Mouse (Mus musculus): ENCODE measurements around the gene Fancd2. TPM values are rescaled to one million over a fixed set of nuclear protein-coding genes. Genes with fewer than 3 reads are reported as not detected.

The Fancd2 gene
- polyA plus RNA-seq, 1 experiment from 2014 or later, result 1.2 TPM

GRCm38 (mm10) chr6:113638302-113639040 is 107.0 kb downstream of the Fancd2 start, which contains the start of gene Irak2:
Gene Irak2 (plus strand): TSS chr6:113638467.
- peak within 1 kb of the TSS; percentile 53 for H3K4me2 ChIP-seq (ENCODE audit: low read depth, low read length)
- no peaks in the 10 kb centered on the region; the same call in 1 of the 2 replicates for H3K4me1 ChIP-seq (ENCODE audit: control insufficient read depth, insufficient read depth, low read length)
- peak within 1 kb of the TSS; percentile 42; the same call in 1 of the 2 replicates for H3K9ac ChIP-seq (replicated peaks; ENCODE audit: low read depth, low read length)
- peak within 1 kb of the TSS; percentile 40 for H3K4me3 ChIP-seq (ENCODE audit: low read depth, low read length)
- H3K9me3 ChIP-seq (ENCODE audit: control insufficient read depth, low read length), result no peaks in the 10 kb centered on the region
- no peaks in the 10 kb centered on the region for H3K27me3 ChIP-seq (ENCODE audit: control insufficient read depth, insufficient read depth, low read length)
- no peaks in the 10 kb centered on the region for H3K36me3 ChIP-seq (ENCODE audit: control insufficient read depth, insufficient read depth, low read length)
- ATAC-seq (ENCODE audit: low read depth), result peak; percentile 95
- no peak within 1 kb of the TSS for H3K27ac ChIP-seq (ENCODE audit: low read depth, low read length)
- WGBS, result 8% methylated on average over 37 of the region's 37 CpGs

GRCm38 (mm10) chr6:113639201-113639600 is 107.7 kb downstream of the Fancd2 start:
- H3K4me3 ChIP-seq (ENCODE audit: low read depth, low read length), result no peak overlapping the region
- H3K4me1 ChIP-seq (ENCODE audit: control insufficient read depth, insufficient read depth, low read length), result no peaks in the 10 kb centered on the region; the same call in 1 of the 2 replicates
- no peak for ATAC-seq (ENCODE audit: low read depth)
- no peak overlapping the region for H3K9ac ChIP-seq (replicated peaks; ENCODE audit: low read depth, low read length)
- no peak overlapping the region for H3K4me2 ChIP-seq (ENCODE audit: low read depth, low read length)
- no peaks in the 10 kb centered on the region for H3K36me3 ChIP-seq (ENCODE audit: control insufficient read depth, insufficient read depth, low read length)
- no peak overlapping the region for H3K27ac ChIP-seq (ENCODE audit: low read depth, low read length)
- 87% methylated on average over 4 of the region's 4 CpGs for WGBS
- no peaks in the 10 kb centered on the region for H3K27me3 ChIP-seq (ENCODE audit: control insufficient read depth, insufficient read depth, low read length)
- no peaks in the 10 kb centered on the region for H3K9me3 ChIP-seq (ENCODE audit: control insufficient read depth, low read length)

GRCm38 (mm10) chr6:113642605-113643004 is 111.1 kb downstream of the Fancd2 start:
- ATAC-seq (ENCODE audit: low read depth), result no peak
- WGBS, result 90% methylated on average over 8 of the region's 8 CpGs

GRCm38 (mm10) chr6:113643021-113643420 is 111.5 kb downstream of the Fancd2 start:
- H3K4me2 ChIP-seq (ENCODE audit: low read depth, low read length), result no peak overlapping the region
- 93% methylated on average over 4 of the region's 4 CpGs for WGBS
- H3K4me3 ChIP-seq (ENCODE audit: low read depth, low read length), result no peak overlapping the region
- H3K4me1 ChIP-seq (ENCODE audit: control insufficient read depth, insufficient read depth, low read length), result no peaks in the 10 kb centered on the region; the same call in 1 of the 2 replicates
- H3K27ac ChIP-seq (ENCODE audit: low read depth, low read length), result no peak overlapping the region
- no peaks in the 10 kb centered on the region for H3K9me3 ChIP-seq (ENCODE audit: control insufficient read depth, low read length)
- H3K9ac ChIP-seq (replicated peaks; ENCODE audit: low read depth, low read length), result no peak overlapping the region
- H3K36me3 ChIP-seq (ENCODE audit: control insufficient read depth, insufficient read depth, low read length), result no peaks in the 10 kb centered on the region
- ATAC-seq (ENCODE audit: low read depth), result no peak
- no peaks in the 10 kb centered on the region for H3K27me3 ChIP-seq (ENCODE audit: control insufficient read depth, insufficient read depth, low read length)

More at GRCm38 (mm10) chr6:113642605-113643004, 111.1 kb downstream of the Fancd2 start:
- Histone ChIP-seq H3K9me3 (ENCODE audit: control insufficient read depth, low read length) (no peaks in the 10 kb centered on the region), H3K4me1 (ENCODE audit: control insufficient read depth, insufficient read depth, low read length) (no peaks in the 10 kb centered on the region; the same call in 1 of the 2 replicates), H3K4me2 (ENCODE audit: low read depth, low read length) (no peak overlapping the region), H3K27me3 (ENCODE audit: control insufficient read depth, insufficient read depth, low read length) (no peaks in the 10 kb centered on the region), H3K4me3 (ENCODE audit: low read depth, low read length) (no peak overlapping the region), H3K27ac (ENCODE audit: low read depth, low read length) (no peak overlapping the region), H3K36me3 (ENCODE audit: control insufficient read depth, insufficient read depth, low read length) (no peaks in the 10 kb centered on the region), H3K9ac (replicated peaks; ENCODE audit: low read depth, low read length) (no peak overlapping the region)

GRCm38 (mm10) chr6:113643967-113644366 is 112.5 kb downstream of the Fancd2 start:
- H3K9ac ChIP-seq (replicated peaks; ENCODE audit: low read depth, low read length), result no peak overlapping the region
- H3K4me1 ChIP-seq (ENCODE audit: control insufficient read depth, insufficient read depth, low read length), result no peaks in the 10 kb centered on the region
- H3K36me3 ChIP-seq (ENCODE audit: control insufficient read depth, insufficient read depth, low read length), result no peaks in the 10 kb centered on the region
- WGBS, result 89% methylated on average over 2 of the region's 2 CpGs
- no peak overlapping the region for H3K4me2 ChIP-seq (ENCODE audit: low read depth, low read length)
- no peaks in the 10 kb centered on the region for H3K9me3 ChIP-seq (ENCODE audit: control insufficient read depth, low read length)
- H3K27ac ChIP-seq (ENCODE audit: low read depth, low read length), result no peak overlapping the region
- H3K27me3 ChIP-seq (ENCODE audit: control insufficient read depth, insufficient read depth, low read length), result no peaks in the 10 kb centered on the region
- no peak overlapping the region for H3K4me3 ChIP-seq (ENCODE audit: low read depth, low read length)
- no peak for ATAC-seq (ENCODE audit: low read depth)

GRCm38 (mm10) chr6:113644808-113645207 is 113.3 kb downstream of the Fancd2 start:
- no peak overlapping the region for H3K27ac ChIP-seq (ENCODE audit: low read depth, low read length)

More at GRCm38 (mm10) chr6:113644808-113645207, 113.3 kb downstream of the Fancd2 start:
- Histone ChIP-seq H3K4me1 (ENCODE audit: control insufficient read depth, insufficient read depth, low read length) (no peaks in the 10 kb centered on the region), H3K4me3 (ENCODE audit: low read depth, low read length) (no peak overlapping the region), H3K36me3 (ENCODE audit: control insufficient read depth, insufficient read depth, low read length) (no peaks in the 10 kb centered on the region), H3K4me2 (ENCODE audit: low read depth, low read length) (no peak overlapping the region), H3K27me3 (ENCODE audit: control insufficient read depth, insufficient read depth, low read length) (no peaks in the 10 kb centered on the region), H3K9ac (replicated peaks; ENCODE audit: low read depth, low read length) (no peak overlapping the region), H3K9me3 (ENCODE audit: control insufficient read depth, low read length) (no peaks in the 10 kb centered on the region)
- WGBS, result 89% methylated on average over 8 of the region's 8 CpGs
- no peak for ATAC-seq (ENCODE audit: low read depth)

Small RNA genes lying within 50 kb of the gene (microRNA-seq; reads per million reads assigned to microRNA genes)
- not detected for gene Gm23365

Other genes with a start within 250 kb of the Fancd2 start
- 1.1 and 2.6 TPM in 2 replicates for gene Cpne9, start 249.4 kb upstream of the Fancd2 start, polyA plus RNA-seq (2014; fragmentation: Nextera tagmentation; extraction: Ambion mirVana)
- 14.3 and 17.8 TPM in 2 replicates for gene Brpf1, start 224.5 kb upstream of the Fancd2 start, polyA plus RNA-seq (2014; fragmentation: Nextera tagmentation; extraction: Ambion mirVana)
- 7.6 and 8.9 TPM in 2 replicates for gene Ogg1, start 204.7 kb upstream of the Fancd2 start, polyA plus RNA-seq (2014; fragmentation: Nextera tagmentation; extraction: Ambion mirVana)
- gene Camk1, start 187.7 kb upstream of the Fancd2 start, polyA plus RNA-seq (2014; fragmentation: Nextera tagmentation; extraction: Ambion mirVana), result 93.6 and 110 TPM in 2 replicates
- gene Tada3, start 153.8 kb upstream of the Fancd2 start, polyA plus RNA-seq (2014; fragmentation: Nextera tagmentation; extraction: Ambion mirVana), result 66.3 and 78.5 TPM in 2 replicates
- gene Arpc4, start 153.6 kb upstream of the Fancd2 start, polyA plus RNA-seq (2014; fragmentation: Nextera tagmentation; extraction: Ambion mirVana), result 238 and 253 TPM in 2 replicates
- gene Ttll3, start 142.4 kb upstream of the Fancd2 start, polyA plus RNA-seq (2014; fragmentation: Nextera tagmentation; extraction: Ambion mirVana), result 8.9 and 9.1 TPM in 2 replicates
- gene Rpusd3, start 112.3 kb upstream of the Fancd2 start, polyA plus RNA-seq (2014; fragmentation: Nextera tagmentation; extraction: Ambion mirVana), result 19.7 and 23.6 TPM in 2 replicates
- not detected in 2 replicates for gene Cidec, start 95.9 kb upstream of the Fancd2 start, polyA plus RNA-seq (2014; fragmentation: Nextera tagmentation; extraction: Ambion mirVana)
- 91.1 and 96.4 TPM in 2 replicates for gene Jagn1, start 89.1 kb upstream of the Fancd2 start, polyA plus RNA-seq (2014; fragmentation: Nextera tagmentation; extraction: Ambion mirVana)
- 0.21 and 0.28 TPM in 2 replicates for gene Il17re, start 73.2 kb upstream of the Fancd2 start, polyA plus RNA-seq (2014; fragmentation: Nextera tagmentation; extraction: Ambion mirVana)
- 1.6 and 2.4 TPM in 2 replicates for gene Il17rc, start 60.3 kb upstream of the Fancd2 start, polyA plus RNA-seq (2014; fragmentation: Nextera tagmentation; extraction: Ambion mirVana)
- gene Creld1, start 48.4 kb upstream of the Fancd2 start, polyA plus RNA-seq (2014; fragmentation: Nextera tagmentation; extraction: Ambion mirVana), result 66.4 and 72.4 TPM in 2 replicates
- 8.4 and 9.1 TPM in 2 replicates for gene Prrt3, start 29.8 kb upstream of the Fancd2 start, polyA plus RNA-seq (2014; fragmentation: Nextera tagmentation; extraction: Ambion mirVana)
- gene Emc3, start within 50 bp of the Fancd2 start, polyA plus RNA-seq (2014; fragmentation: Nextera tagmentation; extraction: Ambion mirVana), result 111 and 116 TPM in 2 replicates
- gene Fancd2os, start 69.0 kb downstream of the Fancd2 start, polyA plus RNA-seq (2014; fragmentation: Nextera tagmentation; extraction: Ambion mirVana), result not detected in 2 replicates
- 260 and 276 TPM in 2 replicates for gene Brk1, start 73.1 kb downstream of the Fancd2 start, polyA plus RNA-seq (2014; fragmentation: Nextera tagmentation; extraction: Ambion mirVana)
- 83.1 and 84.7 TPM in 2 replicates for gene Vhl, start 92.3 kb downstream of the Fancd2 start, polyA plus RNA-seq (2014; fragmentation: Nextera tagmentation; extraction: Ambion mirVana)
- 1.5 and 2.5 TPM in 2 replicates for gene Irak2, start 106.8 kb downstream of the Fancd2 start, polyA plus RNA-seq (2014; fragmentation: Nextera tagmentation; extraction: Ambion mirVana)
- 1.5 and 2.0 TPM in 2 replicates for gene Tatdn2, start 165.4 kb downstream of the Fancd2 start, polyA plus RNA-seq (2014; fragmentation: Nextera tagmentation; extraction: Ambion mirVana)
- 0.57 and 1.5 TPM in 2 replicates for gene Ghrl, start 188.2 kb downstream of the Fancd2 start, polyA plus RNA-seq (2014; fragmentation: Nextera tagmentation; extraction: Ambion mirVana)
- 191 and 210 TPM in 2 replicates for gene Sec13, start 209.1 kb downstream of the Fancd2 start, polyA plus RNA-seq (2014; fragmentation: Nextera tagmentation; extraction: Ambion mirVana)

All from neural tube, embryonic 14.5 days (tissue).